Mouse (Mus musculus): ENCODE measurements around the gene Smc3.
"Not testable (repeated sequence)": the region's sequence is repeated elsewhere in the genome, so short reads cannot be mapped to it uniquely, and the experiment has no call there.

Gene Smc3

DNA sequence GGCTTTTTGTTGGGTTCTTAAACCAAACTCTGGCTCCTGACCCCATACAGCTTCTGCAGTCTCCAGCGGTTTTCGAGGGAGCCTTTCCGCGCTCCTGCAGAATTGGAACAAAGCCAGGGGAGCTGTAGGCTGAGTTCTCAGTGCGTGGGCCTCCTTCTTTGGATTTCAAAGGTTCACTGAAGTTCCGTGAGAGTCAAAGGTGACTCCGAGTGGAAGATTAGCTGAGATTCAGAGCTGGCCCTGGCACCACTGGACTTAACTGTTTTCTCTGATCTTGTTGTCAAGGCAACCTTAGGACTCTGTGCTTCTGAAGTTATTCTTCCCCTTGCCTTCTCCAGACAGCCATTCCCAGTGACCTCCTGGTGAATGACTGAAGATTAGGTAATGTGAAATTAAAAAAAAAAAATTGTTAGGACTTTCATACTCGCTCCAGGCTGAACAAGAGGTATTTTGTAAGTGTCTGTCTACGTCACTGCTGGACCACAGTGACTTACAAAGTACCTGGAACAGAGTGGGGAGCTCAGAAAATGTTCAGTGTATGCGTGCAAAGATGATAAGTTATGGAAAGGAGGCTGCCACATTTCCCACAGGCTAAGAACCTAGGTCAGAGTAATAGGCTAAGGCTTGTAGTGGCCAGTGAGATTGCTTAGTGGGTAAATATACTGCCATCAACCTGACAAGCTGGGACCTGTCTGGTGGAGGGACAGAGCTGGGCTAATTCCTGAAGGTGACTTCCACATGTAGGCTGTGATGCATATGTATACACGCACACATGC is 23.0 kb upstream of the Smc3 start:
- DNase-seq = no peak

DNA sequence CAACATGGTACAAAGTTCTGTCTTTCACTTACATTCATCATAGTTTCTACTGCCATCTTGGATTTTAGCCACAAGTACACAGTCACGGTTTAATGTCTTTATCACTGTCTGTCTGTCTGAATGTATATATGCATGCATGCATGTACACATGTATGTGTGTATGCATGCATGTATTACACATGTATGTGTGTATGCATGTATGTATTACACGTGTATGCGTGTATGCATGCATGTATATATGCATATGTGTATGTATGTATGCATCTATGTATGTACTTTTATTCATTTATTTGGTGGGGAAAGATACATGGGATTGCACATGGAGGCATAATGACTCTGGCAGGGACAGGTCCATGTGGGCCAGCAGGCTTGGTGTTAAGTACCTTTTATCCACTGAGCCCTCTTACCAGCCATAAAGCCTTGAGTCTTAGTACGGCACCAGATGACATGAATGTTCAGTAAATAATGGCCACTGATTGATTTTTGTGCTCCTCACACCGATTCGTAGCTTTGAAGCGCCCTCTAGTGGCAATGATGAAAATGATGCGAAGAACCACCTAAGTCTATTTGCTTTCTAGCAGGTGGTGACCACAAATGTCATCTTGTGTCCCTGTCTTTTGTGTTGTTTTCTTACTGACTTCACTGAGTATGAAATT is 21.5 kb upstream of the Smc3 start:
- DNase-seq = peak; percentile 79 to 83

DNA sequence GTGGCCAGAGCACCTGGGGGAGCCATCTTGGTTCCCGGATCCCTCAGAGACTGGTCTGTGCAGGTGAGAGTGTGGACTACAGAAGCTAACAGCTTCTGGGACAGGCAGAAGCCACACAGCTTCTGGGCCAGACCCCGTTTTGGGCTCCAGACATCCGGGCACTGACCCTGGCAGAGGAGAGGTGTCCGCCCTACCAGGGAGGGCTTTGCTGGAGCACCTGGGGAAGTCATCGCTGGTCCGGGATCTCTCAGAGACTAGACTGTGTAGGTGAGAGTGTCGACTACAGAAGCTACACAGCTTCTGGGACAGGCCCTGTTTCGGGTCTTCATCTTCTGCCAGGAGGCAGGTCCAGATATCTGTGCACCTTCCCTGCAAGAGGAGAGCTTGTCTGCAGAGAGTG is 19.9 kb upstream of the Smc3 start:
- DNase-seq = not testable (repeated sequence)

DNA sequence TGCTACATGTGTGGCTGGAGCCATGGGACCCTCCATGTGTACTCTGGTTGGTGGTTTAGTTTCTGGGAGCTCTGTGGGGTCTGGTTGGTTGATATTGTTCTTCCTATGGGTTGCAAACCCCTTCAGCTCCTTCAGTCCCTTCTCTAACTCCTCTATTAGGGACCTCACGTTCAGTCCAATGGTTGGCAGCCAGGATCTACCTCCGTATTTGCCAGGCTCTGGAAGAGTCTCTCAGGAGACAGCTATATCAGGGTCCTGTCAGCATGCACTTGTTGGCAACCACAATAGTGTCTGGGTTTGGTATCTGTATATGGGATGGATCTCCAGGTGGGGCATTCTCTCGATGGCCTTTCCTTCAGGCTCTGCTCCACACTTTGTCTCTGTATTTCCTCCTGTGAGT is 12.5 kb upstream of the Smc3 start:
- not testable (repeated sequence) for DNase-seq

DNA sequence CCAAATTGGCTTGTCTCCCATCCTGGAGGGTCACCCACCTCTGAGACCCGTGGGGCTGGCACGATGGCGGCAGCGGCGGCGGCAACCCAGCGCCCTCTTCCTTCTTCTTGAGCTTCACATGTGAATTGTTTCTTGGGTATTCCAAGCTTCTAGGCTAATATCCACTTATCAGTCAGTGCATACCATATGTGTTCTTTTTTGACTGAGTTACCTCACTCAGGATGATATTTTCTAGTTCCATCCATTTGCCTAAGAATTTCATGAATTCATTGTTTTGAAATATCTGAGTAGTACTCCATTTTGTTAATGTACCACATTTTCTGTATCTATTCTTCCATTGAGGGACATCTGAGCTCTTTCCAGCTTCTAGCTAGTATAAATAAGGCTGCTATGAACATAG is 11.2 kb upstream of the Smc3 start, which contains the start of gene Nutf2-ps1:
Gene Nutf2-ps1, minus strand, starts transcription at position 101 of the 400 bp plus-strand sequence.
- not testable (repeated sequence) for DNase-seq

DNA sequence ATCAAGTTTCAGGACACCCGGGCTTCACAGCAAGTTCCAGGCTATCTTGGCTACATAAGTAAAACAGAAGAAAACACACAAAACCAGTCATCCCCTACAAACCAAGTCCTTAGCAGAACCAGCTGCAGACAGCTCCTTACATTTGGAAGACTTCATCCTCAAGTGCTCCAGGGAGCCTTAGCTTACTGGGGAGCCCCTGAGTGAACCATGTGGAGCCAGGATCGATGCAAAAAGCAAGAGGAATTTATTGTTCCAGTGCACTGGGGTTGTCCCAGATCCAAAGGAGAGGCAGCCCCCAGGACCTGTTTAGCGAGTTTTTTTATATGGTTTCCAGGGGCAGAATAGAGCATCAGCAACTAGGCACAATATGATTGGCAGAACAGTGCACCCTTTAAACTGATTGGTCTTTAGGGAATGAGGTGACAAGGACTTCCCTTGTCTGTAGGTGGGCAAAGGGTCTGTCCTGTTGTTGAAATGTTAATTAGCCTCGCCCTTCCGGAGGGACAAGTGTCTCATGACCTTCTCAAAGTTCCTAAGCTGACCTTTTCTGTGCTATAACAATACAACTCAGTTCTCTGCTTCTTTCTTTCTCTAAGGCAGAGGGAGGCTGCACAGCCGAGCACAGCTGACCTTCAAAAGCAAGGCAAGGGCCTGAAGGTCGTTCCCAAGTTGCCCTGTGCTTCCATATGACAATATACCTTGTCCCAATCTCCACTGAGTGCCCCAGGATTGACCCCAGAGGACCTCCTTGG is 3.3 kb upstream of the Smc3 start:
- no peak for DNase-seq

DNA sequence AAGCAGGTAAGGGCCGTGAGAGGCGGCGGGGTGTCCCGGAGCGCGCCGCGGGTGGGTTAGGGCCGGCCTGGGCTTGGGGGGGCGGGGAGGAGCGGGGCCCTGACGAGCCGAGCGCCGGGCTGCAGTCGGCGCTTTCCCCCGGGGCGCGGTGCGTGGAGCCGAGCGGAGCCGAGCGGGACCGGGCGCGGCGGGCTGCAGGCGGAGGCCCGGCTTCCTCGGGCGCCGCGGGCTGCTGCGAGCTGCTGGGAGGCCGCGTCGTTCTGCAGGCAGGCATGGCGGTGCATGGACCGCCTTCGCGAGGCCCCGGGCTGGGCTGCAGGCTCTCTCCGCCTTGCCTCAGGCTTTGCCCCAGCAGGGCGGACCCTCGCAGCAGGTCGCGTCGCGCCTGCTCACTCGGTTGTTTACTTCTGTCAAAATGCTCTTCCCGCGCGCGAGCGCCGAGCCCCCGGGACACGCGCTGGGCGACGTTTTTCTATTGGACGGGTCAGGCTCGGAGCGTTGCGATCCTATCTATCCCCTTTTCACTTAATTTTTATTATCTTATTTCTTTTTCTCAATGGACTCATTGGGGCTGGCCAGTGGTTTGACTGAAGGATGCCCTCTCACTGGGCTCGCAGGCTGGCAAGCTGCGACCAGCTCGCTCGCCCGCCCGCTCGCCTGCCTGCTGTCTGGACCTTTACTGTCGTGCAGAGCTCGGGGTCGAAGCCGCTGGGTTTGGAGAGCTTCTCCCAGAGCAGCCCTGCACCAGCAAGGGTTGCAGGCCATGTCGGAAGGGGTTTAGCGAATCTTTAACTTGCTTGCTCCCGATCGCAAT is 558 bp downstream of the Smc3 start:
- DNase-seq = peak in 1 of 2 experiments; percentile 57

DNA sequence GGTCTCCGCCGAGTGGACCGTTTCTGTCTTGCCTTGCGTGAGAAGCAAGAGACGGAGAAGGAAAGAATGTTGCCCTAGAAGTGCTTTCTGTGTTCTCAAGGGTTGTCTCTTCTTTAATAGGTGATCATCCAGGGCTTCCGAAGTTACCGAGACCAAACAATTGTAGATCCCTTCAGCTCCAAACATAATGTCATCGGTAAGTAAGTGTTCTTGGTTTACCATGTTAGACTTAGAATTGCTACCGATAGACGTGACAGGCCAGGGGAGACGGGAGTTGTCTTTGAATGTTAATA is 1.1 kb downstream of the Smc3 start:
- DNase-seq = no peak

DNA sequence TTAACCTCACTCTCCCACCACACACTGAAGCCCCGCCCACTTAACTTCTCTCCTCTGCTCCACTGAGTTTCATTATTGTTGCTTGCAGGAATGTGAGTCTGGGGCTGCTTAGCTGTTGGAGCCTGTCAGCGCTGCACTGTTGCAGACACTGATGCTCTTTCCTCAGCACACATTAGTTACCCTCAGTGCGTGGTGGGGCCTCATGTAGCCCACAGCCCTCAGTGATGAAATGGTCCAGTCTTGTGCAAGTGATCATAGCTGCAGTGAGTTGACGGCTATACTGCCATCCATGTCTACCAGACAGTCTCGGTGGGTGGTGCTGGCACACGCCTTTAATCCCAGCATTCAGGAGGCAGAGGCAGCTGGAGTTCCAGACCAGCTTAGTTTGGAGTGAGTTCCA is 8.7 kb downstream of the Smc3 start:
- peak; percentile 40 to 60 for DNase-seq

DNA sequence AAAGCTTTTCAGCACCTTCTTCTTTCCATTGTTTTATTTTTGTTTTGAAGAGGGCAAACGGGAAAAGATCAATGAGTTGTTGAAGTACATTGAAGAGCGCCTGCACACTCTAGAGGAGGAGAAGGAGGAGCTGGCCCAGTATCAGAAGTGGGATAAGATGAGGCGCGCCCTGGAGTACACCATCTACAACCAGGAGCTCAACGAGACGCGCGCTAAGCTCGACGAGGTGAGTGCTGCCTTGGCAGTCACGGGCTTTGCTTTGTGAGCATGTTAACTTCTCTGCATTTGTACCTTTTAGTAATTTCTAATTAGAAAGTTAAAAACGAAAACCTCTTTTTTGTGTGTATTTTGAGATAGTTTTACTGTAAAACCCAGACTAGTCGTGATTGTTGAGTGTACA is 21.5 kb downstream of the Smc3 start:
- no peak for DNase-seq

DNA sequence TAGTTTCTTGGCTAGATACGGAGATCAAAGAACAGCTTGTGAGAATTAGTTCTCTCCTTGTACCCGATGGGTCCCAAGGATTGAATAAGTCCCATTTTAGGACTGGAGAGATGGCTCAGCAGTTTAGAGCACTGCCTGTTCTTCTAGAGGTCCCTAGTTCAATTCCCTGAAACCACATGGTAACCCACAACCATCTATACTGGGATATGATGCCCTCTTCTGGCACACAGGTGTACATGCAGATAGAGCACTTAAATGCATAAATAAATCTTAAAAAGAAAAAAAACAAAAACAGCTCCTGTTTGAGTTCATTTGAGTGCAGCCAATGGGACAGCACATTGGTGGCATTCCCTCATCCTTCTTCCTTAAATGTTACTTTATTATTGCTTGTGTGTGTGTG is 37.8 kb downstream of the Smc3 start:
- no peak for DNase-seq

DNA sequence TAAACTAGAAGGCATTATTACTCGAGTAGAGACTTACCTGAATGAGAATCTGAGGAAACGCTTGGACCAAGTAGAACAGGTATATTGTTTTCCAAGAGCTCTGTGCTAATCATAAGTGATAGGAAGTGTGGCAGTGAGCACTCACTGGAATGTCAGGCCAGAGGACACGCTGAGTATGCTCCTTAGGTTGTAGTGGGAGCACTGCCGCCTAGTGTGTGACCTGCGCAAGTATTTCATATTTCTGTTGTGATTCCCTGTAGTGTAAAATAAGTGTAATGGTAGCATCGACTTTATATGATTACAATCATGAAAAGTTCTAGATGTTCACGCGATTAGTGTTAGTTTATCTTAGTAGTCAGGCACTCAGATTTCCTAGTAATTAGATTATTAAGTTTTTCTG is 38.5 kb downstream of the Smc3 start:
- no peak for DNase-seq

DNA sequence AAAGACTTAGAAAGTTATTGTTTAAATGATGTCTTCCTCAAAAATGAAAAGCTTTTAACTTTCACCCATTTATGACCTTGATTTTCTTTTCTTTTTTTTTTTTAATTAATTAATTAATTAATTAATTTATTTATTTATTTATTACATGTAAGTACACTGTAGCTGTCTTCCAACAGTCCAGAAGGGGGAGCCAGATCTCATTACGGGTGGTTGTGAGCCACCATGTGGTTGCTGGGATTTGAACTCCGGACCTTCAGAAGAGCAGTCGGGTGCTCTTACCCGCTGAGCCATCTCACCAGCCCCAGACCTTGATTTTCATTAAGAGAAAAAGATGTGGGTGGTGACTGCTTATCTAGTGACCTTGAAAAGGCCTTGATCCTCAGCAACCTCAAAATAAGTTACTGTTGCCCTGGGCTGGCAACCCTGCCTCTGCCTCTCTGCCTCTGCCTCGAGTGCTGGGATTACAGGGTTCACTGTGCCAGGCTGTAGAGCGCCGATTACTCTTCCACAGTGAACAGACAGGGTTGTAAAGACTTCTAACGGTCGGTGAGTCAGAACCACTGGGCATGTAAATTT is 43.9 kb downstream of the Smc3 start:
- DNase-seq = peak in 1 of 2 experiments; percentile 22

DNA sequence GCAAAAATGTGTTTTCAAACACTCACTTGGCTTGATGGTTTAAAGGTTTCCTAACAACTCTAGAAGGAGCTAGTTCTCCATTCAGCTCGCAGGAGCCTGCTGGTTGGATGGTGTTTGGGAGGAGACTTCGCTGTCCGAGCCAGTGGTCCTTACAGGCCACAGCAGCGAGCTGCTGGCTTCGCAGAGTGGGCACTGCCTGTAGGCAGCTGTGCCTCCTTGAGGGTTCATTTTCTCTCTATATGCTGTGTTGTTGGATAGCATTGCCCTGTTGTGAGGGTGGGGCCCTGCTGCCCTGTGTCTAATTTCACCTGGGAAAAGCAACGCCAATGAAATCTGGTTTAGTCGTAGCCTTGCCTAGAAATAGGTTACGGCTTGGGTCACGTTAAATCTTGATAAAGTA is 47.1 kb downstream of the Smc3 start:
- DNase-seq = no peak

DNA sequence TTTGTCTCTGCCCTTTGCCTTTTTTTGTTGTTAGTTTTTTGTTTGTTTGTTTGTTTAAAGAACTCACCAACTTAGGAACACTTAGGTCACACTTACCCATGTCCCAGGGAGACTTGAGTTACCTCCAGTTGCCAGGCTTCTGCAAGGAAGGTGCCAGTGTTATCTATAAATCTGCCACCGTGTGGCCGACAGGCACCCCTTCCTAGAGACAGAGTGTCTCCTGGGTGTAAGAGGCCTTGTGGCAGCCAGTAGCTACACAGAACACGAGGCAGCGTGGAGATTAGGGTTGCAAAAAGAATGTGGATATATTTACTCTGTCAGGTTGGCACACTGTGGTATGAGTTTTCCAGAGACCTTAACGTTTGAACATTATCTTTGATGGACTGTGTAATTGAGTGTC is 47.9 kb downstream of the Smc3 start:
- DNase-seq = no peak

DNA sequence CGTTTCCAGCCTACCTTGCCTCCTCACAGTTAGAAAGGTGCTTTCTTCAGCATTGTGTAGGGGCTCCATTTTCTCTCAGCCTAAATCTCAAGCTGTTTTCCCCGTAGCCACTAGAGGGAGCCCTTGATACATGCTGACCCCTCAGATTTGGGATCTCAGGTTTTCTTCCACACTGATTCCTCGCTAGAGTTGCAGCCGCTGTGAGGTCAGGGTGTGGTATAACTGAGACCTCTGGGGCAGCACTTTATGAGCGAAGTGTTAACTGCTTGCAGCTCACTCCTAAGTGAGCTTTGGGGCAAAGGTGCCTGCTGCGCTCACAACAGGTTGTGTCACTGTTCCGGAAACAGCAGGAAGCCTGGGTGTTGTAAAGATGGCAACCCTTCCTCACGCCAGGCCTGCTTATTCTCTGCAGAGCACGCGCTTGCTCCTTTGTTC is 48.6 kb downstream of the Smc3 start:
- DNase-seq = peak; percentile 70 to 73

DNA sequence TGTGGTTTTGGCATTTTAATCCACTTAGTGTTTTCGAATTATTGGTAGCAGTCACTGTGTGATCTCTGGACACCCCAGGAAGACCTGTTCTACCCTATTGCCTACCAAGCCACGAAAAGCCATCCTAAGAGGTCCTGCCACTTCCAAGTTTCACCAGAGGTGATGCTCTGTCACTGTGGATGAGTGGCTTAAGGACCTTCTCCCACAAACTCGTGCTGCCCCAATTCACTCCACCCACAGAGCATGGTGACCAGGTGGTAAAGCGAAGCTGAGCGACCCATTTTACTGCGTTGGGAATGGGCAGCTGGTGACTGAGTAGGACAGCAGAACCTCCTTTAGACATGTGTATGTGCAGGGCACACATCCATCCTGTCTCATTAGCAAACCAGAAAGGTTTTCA is 49.2 kb downstream of the Smc3 start:
- no peak for DNase-seq

DNA sequence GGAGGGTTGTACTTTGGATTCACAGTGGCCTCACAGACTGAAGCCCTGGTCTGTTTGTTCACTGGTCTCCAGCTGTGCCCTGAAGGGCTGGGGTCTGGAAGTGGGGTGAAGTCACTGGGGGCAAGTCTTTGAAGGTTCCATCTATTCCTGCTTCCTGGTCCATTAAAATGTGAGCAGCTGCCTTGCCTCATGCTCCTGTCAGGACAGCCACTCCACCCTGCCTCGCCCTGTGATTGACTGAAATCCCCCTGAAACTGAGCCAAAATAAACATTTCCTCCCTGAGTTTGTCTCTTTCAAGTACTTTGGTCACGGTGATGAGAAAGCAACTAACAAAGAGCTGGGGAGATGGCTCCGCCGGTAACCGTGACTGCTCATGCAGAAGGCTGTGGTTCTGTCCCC is 49.6 kb downstream of the Smc3 start:
- DNase-seq = no peak

DNA sequence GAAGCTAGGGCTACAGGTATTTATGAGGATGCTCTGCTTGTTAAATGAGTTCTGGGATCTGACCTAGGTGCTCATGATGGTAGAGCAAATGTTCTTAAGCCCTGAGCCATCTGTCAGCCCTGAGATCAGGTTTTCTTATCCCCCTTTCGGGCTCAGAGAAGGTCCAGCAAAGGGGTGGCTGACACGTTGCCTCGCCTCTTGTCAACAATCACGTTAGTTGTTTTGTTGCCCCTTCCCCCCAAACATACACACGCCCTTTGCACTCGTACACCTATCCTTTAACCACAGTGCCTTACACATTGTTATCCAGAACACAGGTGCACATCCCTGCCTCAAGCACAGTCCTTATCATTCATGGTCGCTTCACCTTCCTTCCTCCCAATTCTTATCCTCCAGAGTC is 50.7 kb downstream of the Smc3 start:
- no peak for DNase-seq

DNA sequence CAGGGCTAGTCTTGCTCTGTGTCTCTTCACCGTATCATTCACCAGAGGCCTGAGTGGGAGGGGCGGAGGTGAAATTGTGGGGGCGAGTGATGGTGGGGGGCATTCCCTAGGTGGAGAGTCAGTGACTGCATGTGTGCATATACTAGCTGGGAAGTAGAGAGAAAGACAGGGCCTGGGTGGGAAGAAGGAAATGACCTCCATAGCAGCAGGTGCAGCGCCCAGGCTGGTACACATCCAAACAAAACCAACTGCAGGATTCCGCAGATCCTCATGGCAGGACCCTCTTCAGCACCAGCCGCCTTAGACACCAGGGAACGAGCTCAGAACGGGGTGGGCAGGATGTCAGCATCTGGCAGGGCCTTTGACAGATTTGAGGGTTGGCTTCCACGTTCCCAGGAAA is 52.1 kb downstream of the Smc3 start:
- no peak for DNase-seq

DNA sequence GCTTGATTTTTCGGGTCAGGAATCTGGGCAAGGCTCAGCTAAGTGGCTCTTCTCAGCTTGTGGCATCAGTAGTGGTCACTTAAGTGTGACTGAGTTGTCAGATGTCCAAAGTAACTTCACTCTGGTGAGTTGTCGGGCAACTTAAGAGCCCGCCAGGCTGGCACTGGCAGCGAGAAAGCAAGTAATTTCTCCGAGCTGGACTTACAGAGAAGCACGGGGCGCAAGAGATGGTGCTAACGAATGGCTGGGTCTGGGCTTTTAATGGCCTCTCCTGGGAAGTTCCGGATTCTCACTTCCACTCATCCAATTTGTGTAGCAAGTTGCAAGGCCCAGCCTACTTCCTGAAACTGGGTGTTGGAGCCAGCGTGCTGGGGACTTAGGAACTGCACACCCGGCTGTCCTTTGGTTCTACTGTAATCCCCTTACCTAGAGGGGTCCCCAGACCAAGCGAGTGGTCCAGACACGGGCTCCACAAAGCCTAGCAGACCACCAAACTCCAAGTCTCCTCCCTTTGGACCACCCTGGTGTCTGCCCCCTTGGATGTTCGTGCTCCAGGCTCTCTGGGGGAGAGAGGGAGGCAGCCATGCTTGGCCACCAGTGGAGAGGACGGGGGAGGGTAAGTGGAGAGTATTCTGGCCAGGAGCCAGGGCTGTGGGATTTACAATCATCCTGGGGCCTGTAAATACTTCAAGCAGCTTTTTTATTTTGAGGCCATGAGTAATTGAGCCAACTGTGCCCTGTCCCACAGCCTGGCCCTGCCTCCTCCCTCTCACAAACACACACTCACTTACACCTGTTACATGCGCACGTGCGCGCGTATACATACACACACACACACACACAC is 53.6 kb downstream of the Smc3 start:
- no peak for DNase-seq

DNA sequence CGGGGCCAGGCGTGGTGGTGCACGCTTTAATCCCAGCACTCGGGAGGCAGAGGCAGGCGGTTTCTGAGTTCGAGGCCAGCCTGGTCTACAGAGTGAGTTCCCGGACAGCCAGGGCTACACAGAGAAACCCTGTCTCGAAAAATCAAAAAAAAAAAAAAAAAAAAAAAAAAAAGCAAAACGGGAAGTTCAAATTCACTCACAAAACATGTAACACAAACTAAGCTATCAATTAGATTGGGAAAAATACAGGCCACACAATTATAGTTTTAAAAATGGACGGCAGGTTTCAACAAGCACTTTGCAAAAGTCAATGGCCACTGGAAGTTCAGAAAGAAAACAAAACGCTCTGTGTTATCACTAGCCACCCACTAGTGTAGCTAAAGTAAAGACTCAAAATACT is 56.2 kb downstream of the Smc3 start:
- DNase-seq = not testable (repeated sequence)
